Mouse (Mus musculus) E14TG2a.4 (cell line): ENCODE results near the gene Pex26.

Experiments used
- CTCF ChIP-seq: conservative IDR thresholded peaks from 2 replicates; pipeline ENCODE4 v1.5.1; 2014; ENCODE audit warnings: low read length
- NANOG ChIP-seq: IDR thresholded peaks from 2 replicates; pipeline ENCODE4 v1.6.1; 2014; ENCODE audit warnings: borderline replicate concordance, low read length, mixed read lengths
- POU5F1 ChIP-seq: IDR thresholded peaks from 2 replicates; pipeline ENCODE4 v1.6.1; 2014; ENCODE audit warnings: low read length, borderline replicate concordance

DNA sequence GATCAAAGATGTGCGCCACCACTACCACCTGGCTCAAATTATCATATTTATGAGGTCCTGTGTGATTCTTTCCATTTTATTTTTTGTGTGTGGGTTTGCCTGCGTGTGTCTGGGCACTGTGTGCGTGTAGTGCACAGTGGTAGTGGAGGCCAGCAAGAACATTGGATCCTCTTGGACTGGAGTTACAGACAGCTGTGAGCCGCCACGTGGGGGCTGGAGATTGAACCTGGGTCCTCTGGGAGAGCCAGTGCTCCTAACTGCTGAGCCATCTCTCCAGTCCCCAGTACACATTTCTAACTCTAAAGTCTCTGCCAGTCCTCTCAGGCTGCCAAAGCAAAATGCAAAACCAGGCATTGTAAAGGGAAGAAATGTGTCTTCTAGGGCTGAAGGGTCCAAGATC is 23.0 kb downstream of the Pex26 start:
- TF ChIP-seq CTCF: no peak
- no peak for TF ChIP-seq NANOG
- no peak for TF ChIP-seq POU5F1
